Mouse (Mus musculus) cerebellum, adult 18-20 months (tissue): ENCODE data around the gene Rps19bp1.

Experiments
- DNase-seq, 2 experiments: peaks; one replicate each; pipeline ENCODE4 v3.0.0; 2021

The Rps19bp1 gene

GRCm38 (mm10) chr15:80256656-80257601 is 7.2 kb downstream of the Rps19bp1 start:
- no peak for DNase-seq

GRCm38 (mm10) chr15:80256242-80256641 is 7.9 kb downstream of the Rps19bp1 start:
- peak in 1 of 2 experiments; percentile 44 for DNase-seq

- DNase-seq = peak; percentile 72 to 78
Measured at GRCm38 (mm10) chr15:80255646-80256121, 8.4 kb downstream of the Rps19bp1 start.

GRCm38 (mm10) chr15:80254847-80255645 is 9.1 kb downstream of the Rps19bp1 start, which contains the start of gene Atf4:
Gene Atf4 (plus strand): TSS chr15:80255184.
- peak; percentile 98 to 99 for DNase-seq

- peak in 1 of 2 experiments; percentile 45 for DNase-seq
Measured at GRCm38 (mm10) chr15:80254207-80254606, 9.9 kb downstream of the Rps19bp1 start.

- no peak for DNase-seq
Measured at GRCm38 (mm10) chr15:80253530-80253929, 10.6 kb downstream of the Rps19bp1 start.

GRCm38 (mm10) chr15:80250586-80250985 is 13.5 kb downstream of the Rps19bp1 start:
- DNase-seq = no peak

- DNase-seq = no peak
Measured at GRCm38 (mm10) chr15:80249672-80250071, 14.4 kb downstream of the Rps19bp1 start.

- DNase-seq = no peak
Measured at GRCm38 (mm10) chr15:80248596-80248995, 15.5 kb downstream of the Rps19bp1 start.

GRCm38 (mm10) chr15:80248135-80248534 is 16.0 kb downstream of the Rps19bp1 start:
- peak; percentile 63 to 68 for DNase-seq

- DNase-seq = no peak
Measured at GRCm38 (mm10) chr15:80235535-80235934, 28.6 kb downstream of the Rps19bp1 start, which contains the start of gene AC140267.1. Gene AC140267.1 (plus strand): TSS chr15:80235835.

GRCm38 (mm10) chr15:80233733-80234509 is 30.2 kb downstream of the Rps19bp1 start, which contains the start of gene Mief1:
Gene Mief1 (plus strand): TSS chr15:80234018.
- DNase-seq = peak; percentile 98

- no peak for DNase-seq
Measured at GRCm38 (mm10) chr15:80233053-80233452, 31.1 kb downstream of the Rps19bp1 start.

- DNase-seq = no peak
Measured at GRCm38 (mm10) chr15:80232331-80232730, 31.8 kb downstream of the Rps19bp1 start.

GRCm38 (mm10) chr15:80228071-80228800 is 35.9 kb downstream of the Rps19bp1 start:
- no peak for DNase-seq

GRCm38 (mm10) chr15:80225796-80226195 is 38.3 kb downstream of the Rps19bp1 start:
- peak; percentile 61 to 64 for DNase-seq

GRCm38 (mm10) chr15:80225208-80225607 is 38.9 kb downstream of the Rps19bp1 start:
- DNase-seq = peak; percentile 74 to 81

GRCm38 (mm10) chr15:80223751-80224150 is 40.4 kb downstream of the Rps19bp1 start:
- DNase-seq = no peak

GRCm38 (mm10) chr15:80221031-80221430 is 43.1 kb downstream of the Rps19bp1 start:
- DNase-seq = no peak

GRCm38 (mm10) chr15:80219705-80220657 is 44.1 kb downstream of the Rps19bp1 start:
- DNase-seq = no peak
